Mouse (Mus musculus) C2C12 (cell line): ENCODE results near the gene Zfp691.

Source experiments
- CEBPB ChIP-seq: IDR thresholded peaks from one replicate; pipeline ENCODE4 v1.6.1; 2011; ENCODE audit warnings: low read depth, mild to moderate bottlenecking, control low read depth, moderate library complexity
- CTCF ChIP-seq: IDR thresholded peaks from one replicate; pipeline ENCODE4 v1.5.1; 2011; ENCODE audit not compliant: control insufficient read depth, insufficient read depth, insufficient read length
- MAX ChIP-seq: IDR thresholded peaks from one replicate; pipeline ENCODE4 v1.6.1; 2011; ENCODE audit warnings: mild to moderate bottlenecking, control low read depth
- MYOG ChIP-seq: IDR thresholded peaks from one replicate; pipeline ENCODE4 v1.6.1; 2011; ENCODE audit not compliant: control insufficient read depth, insufficient read length; ENCODE audit errors: extremely low read depth
- USF1 ChIP-seq: IDR thresholded peaks from one replicate; pipeline ENCODE4 v1.6.1; 2011; ENCODE audit warnings: low read depth, mild to moderate bottlenecking, control low read depth, moderate library complexity

DNA sequence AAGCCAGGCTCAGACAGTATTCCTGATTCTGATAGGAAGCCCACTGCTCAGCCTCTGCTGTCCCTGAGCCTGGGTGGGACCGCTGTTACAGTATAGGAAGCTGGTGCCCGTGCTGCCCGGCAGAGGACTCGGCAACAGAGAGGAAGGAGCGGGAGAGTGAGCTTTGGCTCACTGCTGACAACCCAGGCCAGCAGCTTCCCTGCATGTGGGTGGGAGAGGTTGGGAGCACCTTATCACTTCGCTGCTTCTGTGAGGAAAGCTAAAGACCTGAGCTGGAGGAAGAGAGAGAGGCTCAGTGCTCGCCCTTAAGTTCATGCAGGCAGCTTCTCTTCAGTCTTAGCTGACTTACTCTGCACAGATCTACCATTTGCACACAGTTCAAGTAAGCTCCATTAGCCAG is 45.4 kb downstream of the Zfp691 start:
- no peak for TF ChIP-seq CTCF
- TF ChIP-seq MYOG, result no peak
- TF ChIP-seq USF1, result no peak
- no peak for TF ChIP-seq MAX
- no peak for TF ChIP-seq CEBPB
